Mouse (Mus musculus) mouse embryonic stem cell (cell line): ENCODE measurements around the gene Oser1.

Experiments
- in situ Hi-C, 2 experiments: fragments of 300-500 bp; cut with MboI; formaldehyde crosslinking; loops; 1 replicate in 1 of 2; 3 replicates in 1 of 2; pipeline ENCODE4 v1.14.3; 2019 to 2020; ENCODE audit warnings: low sequenced_read_pairs in 2 of 2, low pct_unique_long_range_greater_than_20kb in 1 of 2, mixed read lengths in 1 of 2; ENCODE audit not compliant: unreplicated experiment in 1 of 2

Oser1 gene

DNA sequence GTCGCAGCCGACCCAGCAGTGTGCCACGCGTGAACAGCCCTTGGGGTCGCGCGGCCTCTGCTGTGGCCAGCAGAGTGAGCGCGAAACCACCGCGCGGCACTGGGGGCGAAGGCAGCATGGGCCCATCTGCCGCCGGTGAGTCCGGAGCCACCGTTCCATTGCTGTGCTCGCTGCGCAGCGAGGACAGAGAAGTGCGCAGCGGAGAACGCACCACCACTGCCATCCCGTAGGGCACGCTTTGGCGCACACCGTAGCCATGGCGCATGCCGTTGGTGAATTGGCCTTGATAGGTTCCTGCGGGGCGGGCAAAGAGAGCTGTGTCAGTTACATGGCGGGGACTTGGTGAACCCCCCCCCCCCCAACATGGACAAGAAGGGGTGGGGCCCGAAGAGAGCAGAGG lies 48.4 kb downstream of the Oser1 start:
- in situ Hi-C loops, result no loop called here

GRCm38 (mm10) chr2:163375468-163375867 lies 49.0 kb downstream of the Oser1 start:
- in situ Hi-C loops, result no loop called here

- in situ Hi-C loops, result no loop called here
Measured at GRCm38 (mm10) chr2:163372627-163373026, 51.9 kb downstream of the Oser1 start.

GRCm38 (mm10) chr2:163370175-163370574 lies 54.3 kb downstream of the Oser1 start:
- in situ Hi-C loops, result no loop called here

DNA sequence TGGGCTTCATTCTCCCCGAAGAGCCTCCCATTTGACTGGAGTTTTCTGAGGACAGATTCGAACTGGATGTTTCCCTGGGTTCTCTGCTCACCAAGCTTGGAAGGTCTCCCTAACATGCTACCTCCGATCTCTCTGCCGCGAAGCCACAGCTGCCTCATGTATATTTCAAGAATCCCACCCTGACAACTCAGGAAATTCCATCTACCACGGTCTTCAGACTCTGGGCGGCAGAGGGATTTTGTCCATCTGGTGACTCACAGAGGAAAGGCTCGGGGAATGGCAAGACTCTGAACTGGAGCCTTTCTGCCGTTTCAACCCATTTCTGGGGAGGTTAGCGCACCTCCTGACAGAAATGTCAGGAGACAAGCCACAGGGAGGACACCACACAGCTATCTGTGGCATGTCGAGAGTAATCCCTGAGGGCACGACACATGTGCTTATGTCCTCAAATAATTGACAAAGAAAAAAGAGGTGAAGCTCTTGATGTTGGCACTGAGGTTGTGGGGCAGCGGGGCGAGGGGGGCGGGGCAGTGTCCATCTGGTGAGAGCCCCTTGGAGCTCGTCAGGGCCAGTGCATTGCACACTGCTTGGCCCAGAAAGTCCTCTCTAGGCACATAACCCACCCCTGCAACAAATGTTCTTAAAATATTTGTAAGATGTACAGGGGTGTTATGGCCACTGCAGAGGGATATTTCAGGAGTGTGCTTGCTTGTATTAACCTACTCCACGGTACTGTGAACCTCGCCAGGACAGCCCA lies 59.5 kb downstream of the Oser1 start:
- in situ Hi-C loops, result no loop called here

- in situ Hi-C loops, result no loop called here
Measured at GRCm38 (mm10) chr2:163362940-163363921, 61.3 kb downstream of the Oser1 start.

GRCm38 (mm10) chr2:163360858-163361623 lies 63.5 kb downstream of the Oser1 start:
- in situ Hi-C loops, result no loop called here

DNA sequence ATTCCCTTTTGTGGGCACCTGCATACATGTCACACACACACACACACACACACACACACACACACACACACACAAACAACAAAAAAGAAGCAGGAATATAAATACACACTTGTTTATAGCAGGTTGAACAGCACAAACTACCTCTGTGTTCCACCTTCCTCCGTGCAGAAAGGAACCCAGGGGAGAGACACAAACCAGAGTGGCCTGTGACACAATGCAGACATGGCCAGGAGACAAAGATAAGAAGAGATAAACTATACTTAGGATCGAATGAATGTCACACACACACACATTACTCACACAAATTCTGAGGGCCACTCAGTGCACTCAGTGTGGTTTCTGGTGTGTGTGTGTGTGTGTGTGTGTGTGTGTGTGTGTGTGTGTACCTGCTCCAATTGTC lies 65.2 kb downstream of the Oser1 start:
- in situ Hi-C loops, result no loop called here

GRCm38 (mm10) chr2:163358662-163359061 lies 65.8 kb downstream of the Oser1 start:
- in situ Hi-C loops, result no loop called here

DNA sequence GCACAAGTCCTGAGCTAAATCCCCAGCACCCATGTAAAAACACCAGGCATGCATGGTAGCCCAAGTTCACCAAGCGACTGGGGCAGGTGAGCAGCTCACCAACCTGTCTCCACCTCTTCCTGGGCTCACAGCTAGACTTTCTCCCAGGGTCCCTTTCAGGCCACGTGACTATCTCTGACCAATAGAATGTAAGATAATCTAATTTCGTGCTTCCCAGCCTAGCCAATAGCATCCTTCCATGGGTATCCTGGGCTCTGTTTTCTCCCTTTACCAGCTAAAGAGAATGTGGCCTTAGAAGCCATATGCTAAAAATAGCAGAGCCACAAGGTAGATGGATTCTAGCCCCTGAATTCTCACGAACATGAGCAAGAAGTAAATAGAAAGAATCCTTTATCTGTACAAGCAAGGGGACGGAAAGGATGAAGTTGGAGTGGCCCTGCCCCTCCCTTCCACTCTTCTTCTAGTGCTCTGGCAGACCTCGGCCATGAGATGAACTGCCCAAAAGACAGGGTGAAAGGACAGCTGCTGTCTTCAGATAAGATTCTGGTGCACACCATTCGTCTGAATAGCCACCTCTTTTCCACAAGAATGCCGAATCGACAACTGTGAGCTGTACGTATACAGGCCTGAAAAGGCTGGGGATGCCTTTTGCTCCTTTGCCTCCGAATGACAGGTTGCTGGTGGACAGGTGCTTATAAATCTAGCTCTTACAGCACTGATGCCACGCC lies 68.2 kb downstream of the Oser1 start:
- in situ Hi-C loops, result no loop called here
